22 mouse cellular contexts compared by ENCODE assay signal in the genomic region with DNA sequence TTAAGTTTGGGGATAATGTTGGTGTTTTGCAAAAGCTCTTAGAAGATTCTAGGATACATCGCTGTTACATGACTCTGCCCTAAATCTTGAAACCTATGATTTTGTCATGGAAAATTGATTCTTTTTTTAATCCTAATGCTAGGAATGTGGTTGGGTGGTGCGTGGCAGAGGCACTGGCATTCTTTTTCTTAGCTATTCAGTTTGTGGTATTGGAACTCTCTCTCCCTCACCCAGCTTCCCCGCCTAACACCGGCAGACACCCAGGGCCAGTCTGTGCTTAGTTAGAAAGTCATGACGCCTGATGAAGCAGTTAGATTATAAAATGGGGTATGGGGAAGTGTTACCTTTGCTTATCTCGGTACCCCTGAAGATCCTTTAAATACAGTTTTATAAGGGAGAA. TPM values are rescaled to one million over a fixed set of nuclear protein-coding genes. Genes with fewer than 3 reads are reported as not detected.
DNase-seq lines count a peak whose midpoint lies in the region; ATAC-seq and TF ChIP-seq lines count a peak whose summit lies in the region.
"Had no signal": no experiment of that assay in that cellular context is flagged by ENCODE, and none has a peak within 500 bp of the region (broad histone marks: within the 10 kb centered on the region; RNA-seq: fewer than 3 reads in every experiment).

No protein-coding gene starts in this region.

- no peaks in the 10 kb centered on the region for H3K9me3 ChIP-seq in embryonic facial prominence, embryonic 15.5 days (replicated peaks)
- H3K9me3 ChIP-seq: forebrain, embryonic 12.5 days; heart, embryonic 10.5 days; hindbrain, embryonic 12.5 days had no signal

- DNase-seq in heart, adult 11 months, result peak; percentile 55
- no peak for DNase-seq in heart, adult 2 months
- DNase-seq in Muller cell, postnatal 12 days (ENCODE audit: inconsistent ontology term), result peak; percentile 68
- no peak for DNase-seq in frontal cortex, postnatal 10 days (ENCODE audit: low spot score in 2 of 2)
- no peak for DNase-seq in cerebellum, postnatal 14 days
- DNase-seq: adrenal gland, postnatal 14 days; cerebellum, adult 18-20 months; cerebellum, adult 9-11 months; gastrocnemius, postnatal 14 days; heart, postnatal 10 days; heart, postnatal 4 days had no signal

- intact Hi-C loops in heart, adult 2 months (cut with DNase I), result no loop called here

- no peaks in the 10 kb centered on the region for H3K4me1 ChIP-seq in heart, adult 2 months (ENCODE audit: control insufficient read depth, insufficient read depth, low read length)
- H3K4me1 ChIP-seq in embryonic facial prominence, embryonic 15.5 days, result 0 out of 2 replicates have a peak, but pooled peaks cover 4% of the 10 kb centered on the region
- H3K4me1 ChIP-seq: forebrain, embryonic 12.5 days; heart, embryonic 10.5 days; hindbrain, embryonic 12.5 days had no signal

- no peak for TF ChIP-seq EP300 in heart, adult 2 months (IDR thresholded peaks at IDR 0.05; ENCODE audit: insufficient read depth, low read depth, low read length)

- no peak for TF ChIP-seq CTCF in heart, adult 2 months (IDR thresholded peaks at IDR 0.05)

- no peak for TF ChIP-seq POLR2A in heart, adult 2 months (IDR thresholded peaks at IDR 0.05; ENCODE audit: insufficient read depth, low read depth, low read length)

- no peaks in the 10 kb centered on the region for H3K27me3 ChIP-seq in heart, adult 2 months (ENCODE audit: control insufficient read depth, insufficient read depth, low read length)
- H3K27me3 ChIP-seq in embryonic facial prominence, embryonic 15.5 days, result no peaks in the 10 kb centered on the region
- H3K27me3 ChIP-seq: forebrain, embryonic 12.5 days; hindbrain, embryonic 12.5 days; Patski had no signal

- H3K27ac ChIP-seq in heart, adult 2 months, result no peak overlapping the region
- H3K27ac ChIP-seq in embryonic facial prominence, embryonic 15.5 days (replicated peaks), result peak overlapping the region; percentile 81
- H3K27ac ChIP-seq: forebrain, embryonic 12.5 days; heart, embryonic 10.5 days; hindbrain, embryonic 12.5 days had no signal

- no peak overlapping the region for H3K9ac ChIP-seq in heart, adult 2 months (ENCODE audit: low read depth, low read length)
- no peak overlapping the region for H3K9ac ChIP-seq in embryonic facial prominence, embryonic 15.5 days
- H3K9ac ChIP-seq: forebrain, embryonic 12.5 days; hindbrain, embryonic 12.5 days had no signal

- no peak overlapping the region for H3K4me3 ChIP-seq in heart, adult 2 months
- no peak overlapping the region for H3K4me3 ChIP-seq in embryonic facial prominence, embryonic 15.5 days (replicated peaks)
- H3K4me3 ChIP-seq: forebrain, embryonic 12.5 days; heart, embryonic 10.5 days; hindbrain, embryonic 12.5 days had no signal

- no peaks in the 10 kb centered on the region; the same call in 1 of the 2 replicates for H3K36me3 ChIP-seq in heart, adult 2 months (ENCODE audit: control insufficient read depth, insufficient read depth, low read length)
- H3K36me3 ChIP-seq in embryonic facial prominence, embryonic 15.5 days, result 0 out of 2 replicates have a peak, but pooled peaks cover 10% of the 10 kb centered on the region
- H3K36me3 ChIP-seq: forebrain, embryonic 12.5 days had no signal

- H3K79me2 ChIP-seq in heart, adult 2 months (replicated peaks; ENCODE audit: control insufficient read depth, insufficient read depth, low read length), result no peaks in the 10 kb centered on the region

- 95% methylated on average over 6 of the region's 6 CpGs for WGBS in heart, adult 2 months
- 48% methylated on average over 6 of the region's 6 CpGs for WGBS in embryonic facial prominence, embryonic 15.5 days

- H3K4me2 ChIP-seq in embryonic facial prominence, embryonic 15.5 days (replicated peaks), result no peak overlapping the region
- H3K4me2 ChIP-seq: forebrain, embryonic 12.5 days; hindbrain, embryonic 12.5 days had no signal

- ATAC-seq in embryonic facial prominence, embryonic 15.5 days (ENCODE audit: insufficient number of reproducible peaks, low FRiP score, low TSS enrichment, low read depth), result peak; percentile 72
- no peak for ATAC-seq in granulocyte monocyte progenitor cell, adult 5-6 weeks (replicated peaks; ENCODE audit: poor library complexity, severe bottlenecking)
- ATAC-seq: activated CD4-positive, CD25-positive, alpha-beta regulatory T cell, adult 4 months; forebrain, embryonic 16.5 days; hindbrain, embryonic 16.5 days; inflammation-experienced regulatory T-cells, adult 6 months; intestine, postnatal 0 days; Patski had no signal

RNA-seq across cellular contexts. Expression of a gene that starts 25.3 kb away (rescaled TPM):
- total RNA-seq in heart, adult 2 months (2021), result 10 to 100 TPM; 18.5 to 21.5 TPM
- polyA plus RNA-seq in heart, adult 2 months (2012; rRNA removed), result 6.6 and 13.0 TPM in 2 replicates
- polyA plus RNA-seq in embryonic facial prominence, embryonic 15.5 days (2015; fragmentation: Nextera tagmentation; extraction: Ambion mirVana), result 10.9 and 11.3 TPM in 2 replicates
- total RNA-seq in granulocyte monocyte progenitor cell, adult 5-6 weeks (2014; fragmentation: Nextera tagmentation), result 0.56 and 2.3 TPM in 2 replicates
- total RNA-seq in granulocyte monocyte progenitor cell, adult 5-6 weeks (2017), result 0.82 and 1.3 TPM in 2 replicates

RNA-seq across cellular contexts. Expression of a gene that starts 58.6 kb away (rescaled TPM):
- 100 to 1,000 TPM; 507 to 604 TPM for total RNA-seq in heart, adult 2 months (2021)
- 131 and 247 TPM in 2 replicates for polyA plus RNA-seq in heart, adult 2 months (2012; rRNA removed)
- polyA plus RNA-seq in embryonic facial prominence, embryonic 15.5 days (2015; fragmentation: Nextera tagmentation; extraction: Ambion mirVana), result 186 and 188 TPM in 2 replicates
- 176 and 186 TPM in 2 replicates for total RNA-seq in granulocyte monocyte progenitor cell, adult 5-6 weeks (2014; fragmentation: Nextera tagmentation)
- 137 and 149 TPM in 2 replicates for total RNA-seq in granulocyte monocyte progenitor cell, adult 5-6 weeks (2017)

Comparison
In these comparisons a context has a peak if more than half of its experiments do, and no peak if none do; other contexts are left out.
1. DNase-seq: peak in heart, adult 11 months (single experiment) and Muller cell, postnatal 12 days (single experiment); none in heart, adult 2 months (0 of 2), frontal cortex, postnatal 10 days (0 of 2) and cerebellum, postnatal 14 days (0 of 2).
2. RNA of a gene that starts 25.3 kb away (total RNA-seq): 18.5 to 21.5 TPM in heart, adult 2 months; 0.56 to 2.3 TPM in granulocyte monocyte progenitor cell, adult 5-6 weeks; every median in the first group is over 4 times any median in the second.